Mouse (Mus musculus) MEL (cell line): ENCODE measurements at regions not wholly inside any gene's neighbourhood (a gene's known extent, or its start where the extent isn't known, plus 50 kb on each side); places are given as distances from the start of the nearest gene placed in this dataset.

ENCODE experiments used
- CTCF ChIP-seq, 3 experiments: IDR thresholded peaks in 2 of 3; conservative IDR thresholded peaks in 1 of 3; 2 replicates each; pipeline ENCODE4 v1.5.1; 2011 to 2012; ENCODE audit warnings: low read length in 3 of 3, low read depth in 2 of 3, mild to moderate bottlenecking in 2 of 3, improper control_type of control experiment in 1 of 3, inconsistent platforms in 1 of 3, mixed read lengths in 1 of 3, moderate library complexity in 1 of 3; ENCODE audit not compliant: control insufficient read depth in 1 of 3, insufficient read depth in 1 of 3, poor library complexity in 1 of 3, severe bottlenecking in 1 of 3
- GATA1 ChIP-seq: IDR thresholded peaks from 2 replicates; pipeline ENCODE4 v1.6.1; 2011; ENCODE audit warnings: low read depth, low read length, improper control_type of control experiment
- HCFC1 ChIP-seq: IDR thresholded peaks from 2 replicates; pipeline ENCODE4 v1.6.1; 2012; ENCODE audit warnings: low read depth, mild to moderate bottlenecking, inconsistent platforms, low read length, improper control_type of control experiment, moderate library complexity
- MAFK ChIP-seq: IDR thresholded peaks from 2 replicates; pipeline ENCODE4 v1.6.1; 2011; ENCODE audit warnings: low read depth, mild to moderate bottlenecking, low read length, improper control_type of control experiment, borderline replicate concordance
- MAX ChIP-seq: IDR thresholded peaks from 2 replicates; pipeline ENCODE4 v1.6.1; 2011; ENCODE audit warnings: low read length, improper control_type of control experiment
- MXI1 ChIP-seq: IDR thresholded peaks from 2 replicates; pipeline ENCODE4 v1.6.1; 2011; ENCODE audit warnings: mild to moderate bottlenecking, low read depth, low read length, improper control_type of control experiment
- POLR2AphosphoS5 ChIP-seq: IDR thresholded peaks from 2 replicates; pipeline ENCODE4 v1.6.1; 2012; ENCODE audit warnings: low read depth, borderline replicate concordance, mild to moderate bottlenecking, inconsistent platforms, low read length, moderate library complexity, mixed read lengths
- USF1 ChIP-seq: IDR thresholded peaks from 2 replicates; pipeline ENCODE4 v1.6.1; 2014; ENCODE audit warnings: low read depth, mild to moderate bottlenecking, inconsistent platforms, low read length, improper control_type of control experiment, moderate library complexity

DNA sequence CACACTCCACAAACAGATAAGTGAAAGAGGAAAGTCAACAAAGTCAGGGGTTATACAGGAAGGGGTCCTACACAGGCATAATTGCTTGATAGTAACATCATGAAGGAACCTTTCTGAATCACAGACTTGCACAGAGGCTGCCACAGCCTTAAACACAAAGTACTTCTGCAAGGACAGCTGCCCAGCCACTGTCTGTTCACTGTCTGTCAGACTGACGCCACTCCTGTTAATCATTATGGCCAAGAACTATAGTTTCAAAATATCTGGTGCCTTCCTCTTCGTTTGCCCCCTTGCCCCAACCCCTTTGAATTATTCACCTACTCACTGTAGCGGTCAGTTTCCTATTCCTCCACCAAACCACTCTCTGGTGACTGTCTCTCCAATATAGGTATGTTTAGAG is 76.4 kb downstream of the Aldh8a1 start:
- no peak for TF ChIP-seq MAFK
- no peak for TF ChIP-seq USF1
- TF ChIP-seq MAX: no peak
- TF ChIP-seq CTCF (IDR thresholded peaks at IDR 0.05 in 2 of 3, conservative IDR thresholded peaks at IDR 0.05 in 1 of 3; ENCODE audit: control insufficient read depth in 1 of 3, insufficient read depth in 1 of 3, low read depth in 2 of 3, low read length in 3 of 3, poor library complexity in 1 of 3, severe bottlenecking in 1 of 3): no peak
- TF ChIP-seq MXI1: no peak
- no peak for TF ChIP-seq HCFC1
- no peak for TF ChIP-seq POLR2AphosphoS5
- TF ChIP-seq GATA1: no peak
